In the genomic region with DNA sequence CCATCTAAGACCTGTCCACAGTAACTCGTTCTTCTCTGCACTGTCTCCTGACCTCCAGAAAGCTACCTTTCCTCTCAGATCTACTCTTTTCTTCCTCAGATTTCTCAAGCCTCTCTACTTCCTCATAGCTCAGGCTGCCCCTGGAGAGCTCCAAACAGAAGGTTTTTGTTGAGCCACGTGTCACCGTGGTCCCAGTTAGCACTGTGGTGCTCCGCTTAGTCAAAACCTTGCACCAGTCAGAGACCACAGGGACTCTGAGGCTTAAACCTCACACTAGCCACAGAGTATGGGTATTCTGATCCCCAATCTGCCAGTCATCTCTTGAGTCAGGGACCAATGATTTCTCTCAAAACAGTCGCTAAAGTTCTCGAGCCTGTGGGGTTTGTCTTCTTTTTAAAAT, we compare ENCODE assay signal across 27 mouse cellular contexts. TPM values are rescaled to one million over a fixed set of nuclear protein-coding genes. Genes with fewer than 3 reads are reported as not detected.
DNase-seq lines count a peak whose midpoint lies in the region; ATAC-seq and TF ChIP-seq lines count a peak whose summit lies in the region.
"Had no signal": no experiment of that assay in that cellular context is flagged by ENCODE, and none has a peak within 500 bp of the region (broad histone marks: within the 10 kb centered on the region; RNA-seq: fewer than 3 reads in every experiment).

No protein-coding gene starts in this region.

- no peak for TF ChIP-seq POLR2A in thymus, adult 2 months (IDR thresholded peaks at IDR 0.05; ENCODE audit: control insufficient read depth, extremely low read depth, insufficient read depth, low read length, poor library complexity)

- H3K4me2 ChIP-seq in heart, embryonic 16.5 days (ENCODE audit: low read depth, low read length), result no peak overlapping the region
- H3K4me2 ChIP-seq: embryonic facial prominence, embryonic 15.5 days; midbrain, embryonic 13.5 days; neural tube, embryonic 15.5 days had no signal

- H3K9me3 ChIP-seq in heart, embryonic 16.5 days (replicated peaks; ENCODE audit: control insufficient read depth, low read length), result no peaks in the 10 kb centered on the region
- H3K9me3 ChIP-seq: embryonic facial prominence, embryonic 15.5 days; neural tube, embryonic 15.5 days had no signal

- no peak for DNase-seq in heart, postnatal 25 days (ENCODE audit: low spot score)
- DNase-seq in thymus, postnatal 14 days, result peak; percentile 23
- no peak for DNase-seq in thymus, adult 2 months
- peak; percentile 0 for DNase-seq in splenic B cell, adult 2 months (ENCODE audit: low read depth, low spot score)
- no peak for DNase-seq in left cerebral cortex, adult 18-20 months (ENCODE audit: low spot score in 2 of 2)
- no peak for DNase-seq in kidney, adult 9 months
- DNase-seq: cerebellum, adult 11-12 months; cerebellum, postnatal 14 days; gastrocnemius, postnatal 10 days; heart, adult 2 months; kidney, postnatal 36 days; right cerebral cortex, postnatal 25 days had no signal

- no peaks in the 10 kb centered on the region for H3K27me3 ChIP-seq in heart, embryonic 16.5 days (ENCODE audit: control insufficient read depth, insufficient read depth, low read length)
- no peaks in the 10 kb centered on the region for H3K27me3 ChIP-seq in thymus, adult 2 months (ENCODE audit: control insufficient read depth, insufficient read depth, low read length)
- no peaks in the 10 kb centered on the region; the same call in 1 of the 2 replicates for H3K27me3 ChIP-seq in splenic B cell, adult 2 months (ENCODE audit: control insufficient read depth, insufficient read depth, low read length, poor library complexity, severe bottlenecking)
- H3K27me3 ChIP-seq: embryonic facial prominence, embryonic 15.5 days; midbrain, embryonic 13.5 days; neural tube, embryonic 15.5 days had no signal

- H3K36me3 ChIP-seq in heart, embryonic 16.5 days (ENCODE audit: control insufficient read depth, insufficient read depth), result no peaks in the 10 kb centered on the region
- H3K36me3 ChIP-seq in thymus, adult 2 months (ENCODE audit: control insufficient read depth, insufficient read depth, low read length), result no peaks in the 10 kb centered on the region
- H3K36me3 ChIP-seq in splenic B cell, adult 2 months (ENCODE audit: control insufficient read depth, insufficient read depth, low read length, poor library complexity, severe bottlenecking), result peaks cover 26% of the 10 kb centered on the region
- H3K36me3 ChIP-seq: embryonic facial prominence, embryonic 15.5 days; midbrain, embryonic 13.5 days; neural tube, embryonic 15.5 days had no signal

- 67% methylated on average over 6 of the region's 6 CpGs for WGBS in heart, embryonic 16.5 days
- 13% methylated on average over 6 of the region's 6 CpGs for WGBS in thymus, adult 2 months

- H3K4me3 ChIP-seq in heart, embryonic 16.5 days (ENCODE audit: low read length), result no peak overlapping the region
- H3K4me3 ChIP-seq in thymus, adult 2 months (ENCODE audit: control insufficient read depth, insufficient read depth, low read length), result no peak overlapping the region
- H3K4me3 ChIP-seq: embryonic facial prominence, embryonic 15.5 days; heart, adult 2 months; midbrain, embryonic 13.5 days; neural tube, embryonic 15.5 days had no signal

- no peaks in the 10 kb centered on the region for H3K4me1 ChIP-seq in heart, embryonic 16.5 days (ENCODE audit: control insufficient read depth, insufficient read depth, low read length)
- H3K4me1 ChIP-seq in thymus, adult 2 months (replicated peaks; ENCODE audit: control insufficient read depth, insufficient read depth, low read length), result peaks cover 26% of the 10 kb centered on the region
- H3K4me1 ChIP-seq: embryonic facial prominence, embryonic 15.5 days; midbrain, embryonic 13.5 days; neural tube, embryonic 15.5 days had no signal

- H3K27ac ChIP-seq in heart, embryonic 16.5 days (ENCODE audit: low read length), result no peak overlapping the region
- H3K27ac ChIP-seq in thymus, adult 2 months (ENCODE audit: control insufficient read depth, insufficient read depth, low read length), result no peak overlapping the region
- H3K27ac ChIP-seq: embryonic facial prominence, embryonic 15.5 days; heart, adult 2 months; midbrain, embryonic 13.5 days; neural tube, embryonic 15.5 days had no signal

- intact Hi-C loops in heart, postnatal 25 days (cut with DNase I), result no loop called here

- no peak overlapping the region for H3K9ac ChIP-seq in heart, embryonic 16.5 days (ENCODE audit: low read length)
- H3K9ac ChIP-seq: embryonic facial prominence, embryonic 15.5 days; midbrain, embryonic 13.5 days; neural tube, embryonic 15.5 days had no signal

- no peak for TF ChIP-seq CTCF in thymus, adult 2 months (IDR thresholded peaks at IDR 0.05; ENCODE audit: borderline replicate concordance, control insufficient read depth, extremely low read depth, insufficient read depth, low read length, poor library complexity)

- ATAC-seq in heart, embryonic 16.5 days (replicated peaks; ENCODE audit: extremely low read depth, insufficient read depth, low FRiP score), result 0 out of 2 replicates have a peak, but pooled peaks have one; percentile 25
- ATAC-seq in hematopoietic stem cell, adult 5-6 weeks (replicated peaks in 1 of 2; ENCODE audit: insufficient read depth in 1 of 2, low FRiP score in 2 of 2, low TSS enrichment in 1 of 2, low read depth in 1 of 2, poor library complexity in 2 of 2, severe bottlenecking in 2 of 2), result peak; percentile 60 to 73
- ATAC-seq: inflammation-experienced regulatory T-cells, adult 6 months; lung, postnatal 0 days; midbrain, embryonic 13.5 days had no signal

RNA-seq across cellular contexts. Expression of gene Adam6b, which starts 59.0 kb away (rescaled TPM):
- polyA plus RNA-seq in heart, embryonic 16.5 days (2015; fragmentation: Nextera tagmentation; extraction: Ambion mirVana), result not detected in 2 replicates
- total RNA-seq in heart, postnatal 25 days (2021), result not detected
- 0.11 TPM in 1 of 2 replicates, not detected in the other for polyA plus RNA-seq in thymus, adult 2 months (2012; rRNA removed)
- not detected in 2 replicates for total RNA-seq in hematopoietic stem cell, adult 5-6 weeks (2017)
- total RNA-seq in left cerebral cortex, adult 18-20 months (2021), result not detected
- total RNA-seq: gastrocnemius, postnatal 10 days; heart, adult 2 months; layer of hippocampus, postnatal 14 days; left cerebral cortex, postnatal 14 days had no signal
- polyA plus RNA-seq: brain, embryonic 14.5 days; embryonic facial prominence, embryonic 15.5 days; heart, adult 2 months; heart, embryonic 14.5 days; hindbrain, embryonic 11.5 days; kidney, embryonic 14.5 days; limb, embryonic 14.5 days; liver, embryonic 16.5 days; lung, postnatal 0 days; midbrain, embryonic 13.5 days; neural tube, embryonic 15.5 days had no signal

Comparison
In these comparisons a context has a peak if more than half of its experiments do, and no peak if none do; other contexts are left out.
1. DNase-seq: peak in thymus, postnatal 14 days (single experiment) and splenic B cell, adult 2 months (single experiment); none in heart, postnatal 25 days (single experiment), thymus, adult 2 months (single experiment), left cerebral cortex, adult 18-20 months (0 of 2) and kidney, adult 9 months (single experiment).